Mouse (Mus musculus) regulatory T cell (primary cell): ENCODE results near the gene Mast4.

ENCODE experiments used
- in situ Hi-C: fragments of 300-600 bp; cut with MboI, MseI; formaldehyde crosslinking; loops from one replicate; pipeline ENCODE4 v1.15.1; 2025; ENCODE audit warnings: high pct_unique_total_duplicates

The Mast4 gene

GRCm38 (mm10) chr13:102932434-102932833 lies 401.9 kb downstream of the Mast4 start:
- in situ Hi-C loops: no loop called here

DNA sequence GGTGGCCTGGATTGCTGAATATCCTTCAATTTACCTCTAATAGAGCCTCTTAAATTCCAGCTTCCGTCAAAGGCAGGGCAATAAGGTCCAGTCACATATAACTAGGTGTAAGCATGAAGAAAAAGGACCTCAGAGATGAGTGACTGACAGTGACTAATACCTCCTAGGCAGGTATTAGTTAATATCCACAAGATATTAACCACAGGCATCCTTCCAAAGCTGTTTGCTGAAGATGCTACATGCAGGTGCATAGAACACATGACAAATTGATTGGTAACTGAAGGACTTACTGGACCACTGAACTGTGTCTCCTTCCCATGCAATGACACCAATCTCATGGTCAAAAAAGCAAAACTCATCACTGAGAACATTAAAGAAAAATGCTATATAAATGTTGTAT lies 402.3 kb downstream of the Mast4 start:
- in situ Hi-C loops: no loop called here

DNA sequence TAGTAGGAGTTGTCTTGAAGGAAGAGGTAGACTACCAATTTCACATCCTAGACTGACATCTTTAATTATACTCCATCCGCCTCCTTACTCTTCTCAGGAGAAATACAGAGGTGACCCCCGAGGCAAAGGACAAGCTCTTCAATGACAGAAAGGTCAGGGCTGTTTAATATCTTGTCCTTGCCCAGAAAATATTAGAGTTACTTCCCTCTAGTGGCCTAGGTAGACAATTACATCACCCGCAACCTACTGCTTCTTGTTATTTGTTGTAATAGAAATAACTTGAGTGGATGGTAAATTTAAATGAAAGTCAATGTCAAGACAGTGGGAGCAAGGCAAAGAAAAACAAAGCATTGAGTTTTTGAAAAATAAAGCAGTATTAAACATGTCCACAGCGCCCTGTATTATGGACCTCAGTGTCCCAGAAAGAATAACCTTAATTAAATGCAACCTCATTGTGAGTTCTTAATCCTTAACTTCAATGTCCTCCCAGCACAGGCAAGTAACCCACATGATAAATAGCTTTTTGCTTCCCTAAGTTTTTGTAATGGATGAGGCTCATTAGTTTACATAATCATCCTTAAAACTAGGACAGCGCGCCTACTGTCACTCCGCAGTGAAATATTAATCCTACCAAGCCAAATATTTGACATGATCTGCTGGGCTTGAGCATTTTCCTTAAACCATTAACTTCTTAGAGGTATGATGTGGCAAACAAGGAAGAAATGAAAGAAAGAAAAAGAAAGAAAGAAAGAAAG lies 408.3 kb downstream of the Mast4 start:
- in situ Hi-C loops: loop anchor here (5.0 kb wide), 1 partner anchor 176 kb away; no protein-coding TSS in a partner anchor

- in situ Hi-C loops: loop anchor here (25.0 kb wide), 1 partner anchor 1382 kb away; no protein-coding TSS in a partner anchor
Observed at GRCm38 (mm10) chr13:102919741-102920140, 414.6 kb downstream of the Mast4 start.

DNA sequence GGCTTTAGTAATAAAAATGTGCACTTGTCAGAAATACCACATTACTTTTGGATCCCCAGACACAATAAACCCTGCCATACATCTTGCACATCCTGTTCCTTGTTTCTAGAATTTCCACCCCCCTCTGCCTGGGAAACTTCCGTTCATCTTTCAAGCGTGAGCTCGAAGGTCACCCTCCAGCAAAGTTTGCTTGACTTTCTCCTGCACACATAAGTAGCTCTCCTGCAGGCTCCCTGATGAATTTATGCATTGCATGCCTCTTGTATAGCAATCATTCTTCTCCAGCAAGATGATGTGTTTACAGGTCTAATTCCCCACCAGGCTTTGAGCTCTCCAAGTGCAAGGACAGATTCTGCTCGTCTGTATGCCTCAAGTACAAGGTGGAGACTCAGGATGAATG lies 415.7 kb downstream of the Mast4 start:
- in situ Hi-C loops: loop anchor here (25.0 kb wide), 1 partner anchor 1381 kb away; no protein-coding TSS in a partner anchor

DNA sequence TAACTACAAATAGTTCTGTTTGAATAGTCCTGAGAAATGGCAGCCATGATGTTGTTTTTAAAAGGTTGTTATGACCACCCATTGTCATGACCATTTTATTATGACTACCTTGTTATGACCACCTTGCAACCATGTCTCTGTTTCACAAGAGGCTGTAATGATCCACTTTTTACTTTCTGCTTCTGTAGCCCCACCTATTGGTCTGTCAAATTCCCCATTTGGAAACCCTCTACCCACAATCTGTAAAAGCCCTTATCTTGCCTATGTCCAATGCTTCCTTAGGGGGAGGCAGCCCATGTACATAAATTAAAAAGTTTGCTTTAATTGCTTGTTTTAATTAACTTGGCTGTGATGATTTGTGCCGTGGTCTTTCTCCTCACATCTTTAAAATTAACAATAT lies 419.0 kb downstream of the Mast4 start:
- in situ Hi-C loops: loop anchor here (25.0 kb wide), 1 partner anchor 1378 kb away; no protein-coding TSS in a partner anchor

DNA sequence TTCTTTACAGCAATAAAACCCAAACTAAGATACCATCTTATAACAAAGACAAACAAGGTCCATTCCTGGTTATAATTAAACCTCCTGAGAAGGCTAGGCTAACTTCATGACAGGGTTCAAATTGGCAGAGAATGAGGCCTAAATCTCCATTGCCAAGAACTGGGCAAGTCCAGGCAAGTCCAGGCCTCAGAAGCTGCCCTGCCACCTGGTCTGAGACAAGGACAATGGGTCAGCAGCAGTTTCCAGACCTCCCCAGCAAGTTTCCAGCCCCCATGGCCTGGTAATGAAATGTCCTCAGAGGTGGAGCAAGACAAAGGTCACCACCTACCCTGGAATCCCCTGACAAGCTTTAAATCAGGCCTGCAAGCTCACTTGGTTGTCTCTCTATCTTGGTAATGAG lies 419.5 kb downstream of the Mast4 start:
- in situ Hi-C loops: loop anchor here (25.0 kb wide), 1 partner anchor 1377 kb away; no protein-coding TSS in a partner anchor

- in situ Hi-C loops: loop anchor here (25.0 kb wide), 1 partner anchor 1377 kb away; no protein-coding TSS in a partner anchor
Observed at GRCm38 (mm10) chr13:102913919-102914318, 420.4 kb downstream of the Mast4 start.

DNA sequence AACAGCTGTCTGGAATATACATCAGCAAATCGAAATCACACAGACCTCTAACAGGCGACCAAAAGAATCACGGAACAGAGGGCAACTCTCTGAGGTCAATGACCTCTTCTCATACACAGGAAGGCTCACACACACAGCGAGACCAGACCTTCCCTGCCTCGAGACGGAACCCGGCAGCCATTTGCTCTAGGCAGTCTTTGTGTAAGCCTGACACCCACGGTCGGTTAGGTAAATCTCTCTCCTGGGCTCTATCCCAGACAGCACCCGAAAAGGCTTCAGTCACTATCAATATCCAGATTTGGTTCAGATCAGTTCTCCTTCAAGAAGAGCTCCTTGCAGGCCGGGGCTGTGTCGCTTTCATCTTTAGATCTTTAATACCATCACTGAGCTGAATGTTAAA lies 421.4 kb downstream of the Mast4 start:
- in situ Hi-C loops: loop anchor here (25.0 kb wide), 1 partner anchor 1376 kb away; no protein-coding TSS in a partner anchor

GRCm38 (mm10) chr13:102909654-102910418 lies 424.5 kb downstream of the Mast4 start:
- in situ Hi-C loops: loop anchor here (10.0 to 25.0 kb wide), 2 partner anchors 235 to 1373 kb away; no protein-coding TSS in a partner anchor

DNA sequence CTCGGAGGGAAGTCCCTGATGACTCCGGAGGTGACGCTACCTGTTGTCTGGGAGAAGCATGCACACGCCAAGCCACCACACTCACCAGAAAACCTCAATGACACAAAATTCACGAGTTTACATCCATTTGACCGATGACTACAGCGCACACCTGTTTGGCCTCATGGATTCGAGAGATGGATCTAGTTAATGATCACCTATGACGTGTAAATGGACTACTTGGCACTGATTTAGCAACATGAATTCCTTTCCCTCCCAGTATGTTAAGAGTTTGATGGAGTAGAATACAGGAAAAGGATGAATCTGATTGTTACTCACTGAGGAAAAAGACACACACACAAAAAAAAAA lies 427.7 kb downstream of the Mast4 start:
- in situ Hi-C loops: loop anchor here (10.0 to 25.0 kb wide), 2 partner anchors 232 to 1369 kb away; no protein-coding TSS in a partner anchor

DNA sequence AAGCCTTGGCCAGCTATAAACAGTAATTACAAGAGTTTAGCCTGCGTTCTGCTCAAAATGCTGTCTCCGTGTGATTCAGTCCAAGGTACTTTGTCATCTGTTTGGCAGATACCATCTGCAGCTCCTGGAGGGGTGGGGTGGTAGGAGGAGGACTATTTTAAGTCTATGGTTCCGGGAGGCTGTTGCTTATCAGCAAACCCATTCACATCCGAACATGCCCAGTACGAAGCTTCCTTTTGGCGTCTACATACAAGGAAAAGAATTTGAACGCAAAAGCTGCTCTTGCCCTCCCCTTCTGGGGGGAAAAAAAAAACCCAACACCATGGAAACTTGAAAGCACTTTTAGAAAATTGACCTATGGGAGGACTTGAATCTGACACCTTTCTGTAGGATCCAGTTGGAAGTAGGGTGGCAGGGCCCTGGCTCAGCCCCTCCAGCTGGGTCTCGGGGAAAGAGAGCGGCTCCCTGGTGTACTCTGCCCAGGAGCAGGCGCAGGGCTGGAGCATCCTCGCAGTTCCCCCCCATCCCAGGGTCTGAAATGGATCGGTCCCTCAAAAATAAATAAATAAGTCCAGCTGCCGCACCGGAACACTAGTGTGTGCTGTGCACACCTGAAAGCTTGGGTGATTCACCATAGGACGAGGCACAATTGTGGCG lies 428.2 kb downstream of the Mast4 start:
- in situ Hi-C loops: loop anchor here (10.0 to 25.0 kb wide), 2 partner anchors 231 to 1369 kb away; no protein-coding TSS in a partner anchor

DNA sequence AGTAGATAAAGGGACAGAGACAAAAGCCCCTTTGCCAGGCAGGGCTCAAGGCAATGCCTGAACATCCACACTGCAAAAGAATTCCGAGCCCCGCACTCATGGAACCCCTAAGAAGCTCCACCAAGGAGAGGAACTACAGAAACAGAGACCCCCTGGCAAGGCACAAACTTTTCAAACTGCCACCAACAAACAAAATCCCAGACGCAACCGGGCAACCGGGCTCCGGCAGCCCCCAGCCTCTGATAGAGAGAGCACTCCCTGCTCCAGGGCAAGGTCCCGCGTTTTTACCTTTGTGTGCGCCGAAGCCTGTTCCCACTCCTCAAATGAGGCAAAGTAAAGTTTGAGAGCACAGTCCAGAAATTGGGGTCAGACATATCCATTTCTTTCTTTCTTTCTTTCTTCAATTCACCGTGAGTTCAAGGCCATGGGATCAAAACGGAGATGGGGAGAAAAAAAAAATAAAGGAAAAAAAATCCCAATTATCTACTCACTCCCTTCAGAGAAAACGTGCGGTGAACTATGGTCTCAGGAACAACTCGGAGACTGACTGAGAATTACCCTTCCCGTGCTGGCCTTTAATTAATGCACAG lies 428.8 kb downstream of the Mast4 start:
- in situ Hi-C loops: loop anchor here (10.0 to 25.0 kb wide), 2 partner anchors 231 to 1368 kb away; no protein-coding TSS in a partner anchor

- in situ Hi-C loops: loop anchor here (10.0 to 25.0 kb wide), 2 partner anchors 229 to 1366 kb away; no protein-coding TSS in a partner anchor
Observed at GRCm38 (mm10) chr13:102903689-102904088, 430.6 kb downstream of the Mast4 start.

GRCm38 (mm10) chr13:102902123-102902522 lies 432.2 kb downstream of the Mast4 start:
- in situ Hi-C loops: loop anchor here (10.0 to 25.0 kb wide), 2 partner anchors 227 to 1365 kb away; no protein-coding TSS in a partner anchor

GRCm38 (mm10) chr13:102900531-102900930 lies 433.8 kb downstream of the Mast4 start:
- in situ Hi-C loops: loop anchor here (10.0 to 25.0 kb wide), 2 partner anchors 226 to 1363 kb away; no protein-coding TSS in a partner anchor

DNA sequence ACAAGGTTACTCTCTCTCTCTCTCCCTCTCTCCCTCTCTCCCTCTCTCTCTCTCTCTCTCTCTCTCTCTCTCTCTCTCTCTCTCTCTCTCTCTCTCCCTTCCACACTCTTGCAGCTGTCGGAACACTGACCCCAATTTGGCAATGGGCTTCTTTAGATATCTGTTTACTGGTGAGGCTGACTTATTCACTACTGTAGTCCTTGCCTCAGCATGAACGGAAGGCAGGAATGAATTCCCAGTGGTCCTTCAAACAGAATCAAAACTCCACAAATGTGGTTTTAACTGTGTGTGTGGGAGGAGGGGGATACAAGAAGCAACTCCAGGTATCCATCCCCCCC lies 434.2 kb downstream of the Mast4 start:
- in situ Hi-C loops: loop anchor here (10.0 to 25.0 kb wide), 2 partner anchors 225 to 1363 kb away; no protein-coding TSS in a partner anchor

GRCm38 (mm10) chr13:102899253-102900082 lies 434.8 kb downstream of the Mast4 start:
- in situ Hi-C loops: loop anchor here (10.0 to 25.0 kb wide), 2 partner anchors 225 to 1362 kb away; no protein-coding TSS in a partner anchor

- in situ Hi-C loops: no loop called here
Observed at GRCm38 (mm10) chr13:102898374-102899131, 435.7 kb downstream of the Mast4 start.
